Mouse (Mus musculus) fibroblast of lung, adult 2 months (primary cell): ENCODE results near the gene Abhd16a.
A peak's percentile ranks its signal among the peaks of the same experiment; 100 is the strongest.

Experiments
- DNase-seq: peaks from one replicate; pipeline ENCODE4 v3.0.0-alpha.2; 2011; ENCODE audit warnings: low read depth

The Abhd16a gene

DNA sequence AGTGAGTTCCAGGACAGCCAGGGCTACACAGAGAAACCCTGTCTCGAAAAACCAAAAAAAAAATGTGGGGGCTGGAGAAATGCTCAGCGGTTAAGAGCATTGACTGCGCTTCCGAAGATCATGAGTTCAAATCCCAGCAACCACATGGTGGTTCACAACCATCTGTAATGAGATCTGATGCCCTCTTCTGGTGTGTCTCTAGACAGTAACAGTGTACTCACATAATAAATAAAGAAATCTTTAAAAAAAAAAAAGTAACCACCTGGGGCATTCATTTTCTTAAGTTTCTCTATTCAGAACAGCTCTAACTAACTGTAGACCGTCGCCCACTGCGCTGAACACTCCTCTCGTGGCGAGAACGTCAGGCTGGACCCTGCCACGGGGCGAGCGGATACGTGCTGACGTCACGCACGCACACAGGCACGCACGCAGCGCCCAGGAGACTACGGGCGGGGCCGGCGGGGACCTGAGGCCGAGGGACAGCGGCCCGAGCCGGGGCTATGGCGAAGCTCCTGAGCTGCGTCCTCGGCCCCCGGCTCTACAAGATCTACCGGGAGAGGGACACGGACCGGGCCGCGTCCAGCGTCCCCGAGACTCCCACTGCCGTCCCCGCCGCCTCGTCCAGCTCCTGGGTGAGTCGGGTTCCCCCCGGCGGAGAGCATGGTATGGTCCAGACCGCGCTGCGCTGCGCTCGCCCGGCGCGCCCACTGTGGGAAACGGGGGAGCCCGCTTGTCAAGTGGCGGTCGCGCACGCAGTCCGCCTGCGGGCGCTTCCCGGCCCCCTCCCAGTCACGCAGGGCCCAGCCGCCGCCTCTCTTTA lies at the start of gene Abhd16a:
Abhd16a (plus strand) TSS at position 439 of the 820 bp plus-strand sequence.
- DNase-seq, result peak; percentile 71

DNA sequence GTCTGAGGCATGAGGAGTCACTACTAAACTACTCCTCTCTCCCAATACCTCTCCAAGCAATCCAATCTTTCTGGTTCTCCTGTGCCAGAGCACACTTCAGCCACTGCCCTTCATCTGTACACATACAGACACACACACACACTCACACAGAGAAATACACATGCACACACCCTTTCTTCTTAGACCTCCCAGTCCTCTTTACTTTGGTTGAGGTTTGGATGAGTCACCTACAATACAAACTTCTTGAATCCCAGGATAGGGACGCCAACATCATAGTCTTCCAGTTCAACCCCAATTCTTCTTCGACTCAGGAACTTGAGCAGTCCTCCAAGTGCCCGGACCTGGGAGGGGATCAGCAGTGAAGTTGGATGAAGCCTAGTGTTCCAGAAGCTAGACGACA lies 45.3 kb upstream of the Abhd16a start:
- DNase-seq, result no peak

DNA sequence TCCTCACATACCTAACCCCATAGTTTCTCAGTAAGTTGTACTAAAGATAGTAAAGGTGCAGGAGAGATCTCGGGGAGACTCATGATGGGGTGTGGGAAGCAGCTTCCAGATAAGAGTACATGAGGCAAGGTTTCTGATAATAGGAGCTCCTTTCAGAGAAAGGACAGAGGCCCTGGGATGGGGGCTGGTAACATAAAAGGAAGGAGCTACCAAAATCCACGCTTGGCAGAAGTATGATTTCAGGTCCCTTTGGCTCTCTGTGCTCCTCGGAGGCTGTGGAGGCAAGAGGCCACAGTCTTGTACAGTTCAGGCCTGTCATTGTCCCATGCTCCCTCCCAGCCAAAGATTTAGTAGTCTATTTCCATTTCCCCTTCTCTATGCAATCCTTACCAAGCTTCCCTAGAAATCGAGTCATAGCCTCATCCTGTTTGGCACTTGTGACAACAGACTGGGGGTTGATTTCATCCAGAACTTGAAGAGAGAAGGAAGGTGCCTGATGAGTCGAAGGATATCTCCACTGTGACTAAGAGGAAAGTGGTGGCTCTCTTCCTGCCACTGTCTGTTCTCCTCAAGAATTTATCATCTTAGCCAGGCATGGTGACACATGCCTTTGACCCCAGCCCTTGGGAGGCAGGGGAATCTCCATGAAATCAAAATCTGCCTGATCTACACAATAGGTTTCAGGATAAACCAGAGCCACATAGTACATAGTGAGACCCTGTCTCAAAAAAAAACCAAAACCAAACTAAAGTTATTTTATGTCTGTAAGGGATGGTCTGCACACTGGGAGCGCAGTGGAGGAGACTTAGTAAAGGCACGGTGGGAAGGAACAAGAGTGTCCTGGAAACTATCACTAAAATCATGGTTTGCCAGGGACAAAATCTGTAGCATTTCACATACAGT lies 43.9 kb upstream of the Abhd16a start:
- no peak for DNase-seq

GRCm38 (mm10) chr17:35045807-35046680 lies 43.0 kb upstream of the Abhd16a start:
- DNase-seq, result no peak

DNA sequence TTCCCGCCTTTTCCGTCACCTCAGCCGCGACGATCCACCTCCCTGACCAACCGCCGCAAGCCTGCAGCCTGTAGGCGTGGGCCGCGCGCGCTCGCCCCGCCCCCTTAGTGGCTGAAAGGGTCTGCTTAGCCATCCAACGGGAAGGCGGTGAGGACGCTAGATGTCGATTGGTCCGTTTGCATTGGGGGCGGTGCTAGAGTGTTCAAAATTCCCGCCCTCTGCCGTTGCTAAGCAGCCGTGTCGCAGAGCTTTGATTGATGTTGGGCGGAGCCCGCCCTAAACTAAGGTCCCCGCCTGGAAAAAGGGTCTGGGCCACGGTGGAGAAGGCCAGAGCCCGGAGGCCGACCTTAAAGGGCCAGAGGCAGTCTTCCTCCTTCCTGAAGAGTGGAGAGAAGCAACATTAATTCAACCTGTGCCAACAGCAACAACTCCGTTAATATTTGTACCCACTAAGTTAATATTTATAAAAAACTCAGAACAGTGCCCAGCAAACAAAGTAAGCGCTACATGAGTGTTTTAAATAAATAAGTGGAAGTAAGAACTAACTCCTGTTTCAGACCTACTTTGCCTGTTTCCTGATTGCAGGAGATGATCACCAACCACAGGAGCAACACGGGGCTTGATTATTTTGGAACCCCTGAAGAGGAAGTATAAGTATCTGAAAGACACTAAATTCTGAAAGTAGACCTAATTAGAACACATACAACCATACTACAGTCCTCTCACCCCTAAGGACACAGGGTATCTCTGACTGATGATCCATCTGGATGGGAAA lies 42.2 kb upstream of the Abhd16a start, which contains the start of gene Msh5:
Msh5 (minus strand) TSS at position 65 of the 775 bp plus-strand sequence.
- DNase-seq, result peak; percentile 97

GRCm38 (mm10) chr17:35047688-35048087 lies 41.4 kb upstream of the Abhd16a start:
- DNase-seq, result no peak

DNA sequence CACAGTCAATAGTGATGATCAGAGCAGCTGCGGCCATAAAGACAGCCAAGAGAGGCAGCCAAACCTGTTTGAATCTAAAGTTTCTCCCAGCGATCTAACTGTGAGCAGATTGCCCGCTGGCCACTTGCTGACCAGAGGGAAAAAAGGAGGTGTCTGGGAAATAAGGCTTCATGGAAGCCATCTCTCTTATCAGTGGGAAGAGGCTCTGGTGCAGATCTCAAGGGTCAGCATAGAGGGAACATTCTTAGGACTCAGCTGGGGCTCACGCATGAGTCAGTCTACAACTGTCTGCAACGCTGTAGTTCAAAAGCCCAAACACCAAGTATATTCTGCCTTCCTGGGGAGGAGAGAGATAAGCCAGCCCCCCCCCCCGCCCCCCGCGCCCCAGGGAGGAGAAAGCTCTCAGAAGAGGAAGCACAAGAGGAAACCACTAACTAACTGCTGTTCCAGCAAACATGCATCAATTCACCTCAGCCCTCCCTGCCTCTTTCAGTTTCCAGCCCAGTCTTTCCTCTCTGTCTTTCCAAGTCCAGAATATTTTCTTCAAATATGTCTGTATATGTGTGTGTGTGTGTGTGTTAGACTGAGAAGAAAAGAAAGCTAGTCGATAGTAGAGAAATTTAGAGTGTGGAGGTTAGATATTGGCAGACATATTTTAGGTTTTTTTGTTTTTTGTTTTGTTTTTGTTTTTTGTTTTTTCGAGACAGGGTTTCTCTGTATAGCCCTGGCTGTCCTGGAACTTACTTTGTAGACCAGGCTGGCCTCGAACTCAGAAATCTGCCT lies 40.7 kb upstream of the Abhd16a start:
- no peak for DNase-seq

DNA sequence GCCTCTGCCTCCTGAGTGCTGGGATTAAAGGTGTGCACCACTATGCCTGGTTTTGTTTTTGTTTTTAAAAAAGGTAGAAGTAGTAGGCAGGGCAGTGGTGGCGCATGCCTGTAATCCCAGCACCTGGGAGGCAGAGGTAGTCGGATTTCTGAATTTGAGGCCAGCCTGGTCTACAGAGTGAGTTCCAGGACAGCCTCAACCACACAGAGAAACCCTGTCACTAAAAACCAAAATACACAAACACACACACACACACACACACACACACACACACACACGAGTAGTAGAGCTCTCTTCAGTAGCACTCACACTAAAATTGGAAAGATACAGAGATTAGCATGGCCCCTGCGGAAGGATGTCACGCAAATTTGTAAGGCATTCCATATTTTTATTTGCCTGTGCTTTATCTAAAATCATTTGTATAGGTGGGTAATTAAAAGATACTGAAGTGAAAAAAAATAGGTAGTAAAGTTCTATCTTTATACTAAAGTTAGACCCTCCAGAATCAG lies 40.1 kb upstream of the Abhd16a start:
- no peak for DNase-seq

DNA sequence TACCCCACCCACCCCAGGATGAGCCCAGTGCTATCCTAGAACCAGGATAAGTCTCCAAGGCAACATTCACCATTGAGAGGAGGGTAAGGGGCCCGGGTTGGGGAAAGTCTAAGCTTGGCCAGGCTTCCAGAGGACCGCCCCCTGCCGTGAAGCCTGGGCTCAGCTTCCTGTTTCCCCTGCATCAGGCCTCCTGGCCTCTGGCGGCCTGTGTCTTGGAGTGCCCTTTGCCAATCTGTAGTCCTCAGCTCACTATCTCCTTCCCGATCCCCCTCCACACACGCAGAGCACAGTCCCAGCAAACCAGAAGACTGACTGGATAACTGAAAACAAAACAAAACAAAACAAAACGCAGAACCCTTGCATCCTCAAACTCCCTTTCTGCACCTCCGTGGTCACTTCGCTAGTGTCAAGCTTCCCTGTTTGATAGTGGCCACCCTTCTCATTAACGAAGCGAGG lies 39.5 kb upstream of the Abhd16a start, which contains the start of gene Clic1:
Clic1 (plus strand) TSS at position 406 of the 456 bp plus-strand sequence.
- DNase-seq, result no peak

- DNase-seq, result no peak
Measured at GRCm38 (mm10) chr17:35050126-35050750, 38.8 kb upstream of the Abhd16a start.

DNA sequence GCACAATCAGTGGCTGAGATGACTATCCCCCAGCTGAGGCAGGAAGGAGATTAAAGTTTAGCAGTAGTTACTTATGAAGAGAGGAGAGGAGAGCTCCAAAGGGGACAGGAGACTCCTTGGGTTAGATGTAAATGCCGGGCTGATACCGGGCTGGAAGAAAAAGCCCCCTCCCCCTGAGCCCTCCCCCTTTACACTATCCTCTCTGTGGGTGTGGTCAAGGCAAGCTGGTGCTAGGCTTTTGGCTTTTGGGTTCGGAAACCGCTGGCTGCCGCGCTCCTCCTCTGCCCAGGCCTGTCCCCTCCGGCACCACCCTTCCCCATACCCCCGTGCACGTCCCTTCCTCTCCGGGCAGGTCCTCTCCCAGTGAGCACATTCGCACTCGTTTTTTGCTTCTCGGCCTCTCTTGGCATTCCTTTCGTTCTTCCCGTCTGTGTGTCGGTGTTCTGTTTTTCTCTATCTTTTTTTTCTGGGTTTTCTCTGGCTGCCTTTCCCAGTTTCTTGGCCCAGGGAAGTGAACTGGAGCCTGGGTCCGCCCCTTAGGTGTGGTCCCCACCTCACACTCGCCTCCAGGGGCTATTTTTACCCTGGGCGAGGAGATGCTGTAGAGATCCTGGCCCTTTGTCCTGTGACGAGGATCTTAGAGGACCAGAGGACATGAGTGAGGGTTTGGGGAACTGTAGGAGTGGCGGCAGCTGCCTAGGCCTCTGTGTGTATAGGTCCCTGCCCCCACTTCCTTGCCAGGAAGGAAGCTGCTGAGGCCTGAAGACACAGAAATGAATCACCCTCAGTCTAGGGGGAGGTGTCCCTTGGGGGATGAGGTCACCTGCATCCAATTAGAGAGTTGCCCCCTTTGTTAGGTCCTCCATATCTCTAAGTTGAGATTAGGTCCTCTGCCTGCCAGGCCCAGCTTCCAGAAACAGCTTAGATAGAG lies 37.6 kb upstream of the Abhd16a start:
- DNase-seq, result peak; percentile 56

- DNase-seq, result no peak
Measured at GRCm38 (mm10) chr17:35052271-35052798, 36.7 kb upstream of the Abhd16a start.

DNA sequence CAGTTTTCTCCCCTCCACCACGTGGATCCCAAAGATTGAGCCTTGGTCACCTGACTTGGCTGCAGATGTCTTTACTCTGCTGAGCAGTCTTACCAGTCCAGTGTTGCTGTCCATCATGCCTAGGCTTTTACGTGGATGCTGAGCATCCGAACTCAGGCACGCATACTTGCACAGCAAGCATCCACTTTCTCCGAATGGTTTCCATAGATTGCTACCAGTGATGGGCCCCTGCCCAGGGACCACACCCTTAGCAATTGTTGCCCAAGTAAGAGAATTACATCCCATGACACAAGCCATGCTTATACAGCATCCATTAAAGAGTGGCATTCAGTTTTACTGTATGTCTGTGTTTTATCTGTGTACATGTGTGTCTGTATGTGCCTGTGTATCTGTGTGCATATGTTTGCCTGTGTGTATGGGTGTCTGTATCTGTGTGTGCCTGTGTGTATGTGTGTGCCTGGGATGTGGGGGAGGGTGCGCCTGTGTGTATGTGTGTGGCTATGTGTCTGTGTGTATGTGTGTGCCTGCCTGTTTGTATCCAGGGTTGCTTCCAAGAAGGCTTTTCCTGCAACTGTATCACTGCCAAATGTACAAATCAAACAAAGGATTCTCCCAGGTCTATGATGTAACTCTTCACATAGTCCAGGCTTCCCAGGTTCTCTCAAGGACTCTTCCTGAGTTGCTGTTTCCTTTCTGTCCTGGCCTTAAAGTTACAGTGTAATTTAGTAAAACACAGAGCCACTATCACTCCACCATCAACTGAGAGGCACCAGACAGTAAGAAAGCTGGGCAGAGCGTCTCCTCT lies 33.2 kb upstream of the Abhd16a start:
- no peak for DNase-seq

GRCm38 (mm10) chr17:35057090-35057489 lies 32.0 kb upstream of the Abhd16a start:
- no peak for DNase-seq

GRCm38 (mm10) chr17:35058316-35058715 lies 30.7 kb upstream of the Abhd16a start:
- DNase-seq, result no peak

- peak; percentile 57 for DNase-seq
Measured at GRCm38 (mm10) chr17:35058911-35059892, 29.9 kb upstream of the Abhd16a start, which contains the start of gene Ddah2. Gene Ddah2 (plus strand): TSS chr17:35059035.
